Mouse (Mus musculus) heart, postnatal 0 days (tissue): ENCODE data around the gene Zfp563. TPM values are rescaled to one million over a fixed set of nuclear protein-coding genes. Genes with fewer than 3 reads are reported as not detected.
A peak's percentile ranks its signal among the peaks of the same experiment; 100 is the strongest.

ENCODE experiments used
- ATAC-seq: fragments of 200-750 bp; cut with Nextera tagmentation; 2 replicates; pipeline ENCODE4 v1.8.0; 2017; ENCODE audit warnings: low read depth, moderate number of reproducible peaks, moderate library complexity; ENCODE audit not compliant: insufficient read depth
- DNase-seq: peaks from one replicate; pipeline ENCODE4 v3.0.0-alpha.2; 2016; ENCODE audit warnings: low spot score
- H3K27ac ChIP-seq: fragments of 300-500 bp; sonication (generic); 2 replicates; pipeline ENCODE4 v1.5.1; 2014; ENCODE audit warnings: low read depth, mild to moderate bottlenecking
- H3K27me3 ChIP-seq: fragments of 300-500 bp; sonication (generic); 2 replicates; pipeline ENCODE4 v1.6.1; 2014; ENCODE audit warnings: low read length, mixed read lengths; ENCODE audit not compliant: control insufficient read depth, insufficient read depth
- H3K36me3 ChIP-seq: fragments of 300-500 bp; sonication (generic); replicated peaks from 2 replicates; pipeline ENCODE4 v1.6.1; 2014; ENCODE audit warnings: low read length, mixed read lengths; ENCODE audit not compliant: control insufficient read depth, insufficient read depth
- H3K4me1 ChIP-seq: fragments of 300-500 bp; sonication (generic); 2 replicates; pipeline ENCODE4 v1.6.1; 2014; ENCODE audit warnings: antibody characterized with exemption; ENCODE audit not compliant: control insufficient read depth, insufficient read depth
- H3K4me2 ChIP-seq: fragments of 300-500 bp; sonication (generic); 2 replicates; pipeline ENCODE4 v1.6.1; 2014; ENCODE audit warnings: low read depth, mild to moderate bottlenecking, low read length, moderate library complexity
- H3K4me3 ChIP-seq: fragments of 300-500 bp; sonication (generic); 2 replicates; pipeline ENCODE4 v1.5.1; 2014; ENCODE audit warnings: low read depth, low read length
- H3K9ac ChIP-seq: fragments of 300-500 bp; sonication (generic); replicated peaks from 2 replicates; pipeline ENCODE4 v1.6.1; 2014; ENCODE audit warnings: low read depth, low read length, mixed read lengths
- H3K9me3 ChIP-seq: fragments of 300-500 bp; sonication (generic); replicated peaks from 2 replicates; pipeline ENCODE4 v1.6.1; 2016; ENCODE audit warnings: low read length; ENCODE audit not compliant: control insufficient read depth
- CTCF ChIP-seq: IDR thresholded peaks from 2 replicates; pipeline ENCODE4 v1.5.1; 2016; ENCODE audit warnings: antibody characterized with exemption, control low read depth, low read depth
- EP300 ChIP-seq: IDR thresholded peaks from 2 replicates; pipeline ENCODE4 v1.6.1; 2016; ENCODE audit warnings: antibody characterized with exemption, low read depth
- WGBS: fragments of 180-500 bp; shearing (Covaris S2); extraction: QIAGEN DNeasy Blood & Tissue Kit; methylation state at CpG from one replicate; pipeline ENCODE4 v1.1.7; 2014; 5-methylcytosine and 5-hydroxymethylcytosine counted together
- polyA plus RNA-seq: library from polyadenylated mRNA; unstranded; fragments of >200 nt; fragmentation: Nextera tagmentation; extraction: Ambion mirVana; gene quantifications from 2 replicates; pipeline ENCODE4 v1.2.1, GENCODE M21; 2015
- total RNA-seq: library from RNA; depleted of rRNA; stranded (reverse); fragments of >200 nt; gene quantifications from 2 replicates; pipeline ENCODE4 v1.2.3, GENCODE M21; 2014; ENCODE audit warnings: low replicate concordance; rRNA removed

Zfp563 gene
- 2.3 and 4.0 TPM in 2 replicates for total RNA-seq
- polyA plus RNA-seq, result 4.3 and 4.8 TPM in 2 replicates

DNA sequence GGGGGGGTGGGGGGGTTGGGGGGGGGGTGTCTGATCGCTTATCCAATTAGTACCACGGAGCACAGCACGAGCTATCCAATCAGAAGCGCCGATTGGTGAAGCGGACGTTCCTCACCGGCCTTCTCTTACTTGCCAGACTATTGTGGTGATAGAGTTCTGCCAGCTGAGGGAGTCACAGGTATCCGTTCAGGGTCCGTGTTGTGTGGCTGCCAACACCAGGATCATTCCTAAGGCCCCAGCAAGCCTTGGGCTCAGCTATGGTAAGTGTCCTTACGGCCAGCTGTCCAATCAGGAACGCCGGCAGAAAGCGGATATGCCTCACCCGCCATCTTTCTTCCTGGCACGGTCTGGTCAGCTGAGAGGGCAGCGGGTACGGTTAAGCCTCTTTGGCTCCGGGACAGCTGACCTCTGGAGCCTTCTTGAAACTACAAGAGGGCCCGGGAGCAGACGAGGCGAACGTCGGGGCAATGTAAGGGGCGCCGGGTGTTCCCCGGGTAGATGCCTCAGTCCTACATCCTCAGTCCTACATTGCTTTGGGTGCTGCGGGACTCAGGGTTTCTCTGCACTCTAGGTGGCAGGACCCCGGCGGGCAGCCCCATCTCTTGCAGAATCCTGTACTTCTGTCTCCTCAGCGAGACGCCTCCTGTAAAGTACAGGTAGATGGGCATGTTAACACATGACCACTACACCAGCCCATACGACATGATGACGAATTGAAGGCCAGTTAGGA lies at the start of gene Zfp563:
Zfp563 (plus strand) TSS at position 91 of the 730 bp plus-strand sequence.
- H3K36me3 ChIP-seq, result no peaks in the 10 kb centered on the region
- H3K4me1 ChIP-seq, result peaks cover 15% of the 10 kb centered on the region
- peak within 1 kb of the TSS; percentile 71 for H3K4me2 ChIP-seq
- H3K9ac ChIP-seq, result peak within 1 kb of the TSS; percentile 55
- H3K4me3 ChIP-seq, result peak within 1 kb of the TSS; percentile 59
- WGBS, result 4% methylated on average over 34 of the region's 34 CpGs
- TF ChIP-seq CTCF (no peak), EP300 (no peak)
- no peaks in the 10 kb centered on the region for H3K27me3 ChIP-seq
- peak within 1 kb of the TSS; percentile 78 for H3K27ac ChIP-seq
- H3K9me3 ChIP-seq, result no peaks in the 10 kb centered on the region
- ATAC-seq, result peak; percentile 92
- DNase-seq, result peak; percentile 91

DNA sequence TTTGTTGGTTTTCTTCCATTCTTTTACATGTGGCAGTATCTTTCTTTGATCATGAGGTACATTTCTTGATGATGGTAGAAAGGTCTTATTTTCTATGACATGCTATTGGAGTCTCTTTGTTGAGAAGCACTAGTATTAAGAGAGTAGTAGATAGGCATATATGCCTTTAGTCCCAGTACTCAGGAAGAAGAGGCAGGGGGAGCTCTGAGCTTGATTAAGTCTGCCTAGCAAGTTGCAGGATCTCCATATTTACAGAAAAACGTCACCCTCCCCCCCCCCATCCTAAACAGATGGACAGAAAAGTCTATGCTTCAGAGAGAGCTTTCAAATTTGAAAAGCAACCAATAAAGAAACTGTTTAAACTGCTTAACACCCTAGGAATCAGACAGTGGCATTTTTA lies 30.3 kb upstream of the Zfp563 start:
- Histone ChIP-seq H3K9me3 (no peaks in the 10 kb centered on the region), H3K9ac (no peak overlapping the region), H3K27ac (no peak overlapping the region), H3K27me3 (no peaks in the 10 kb centered on the region), H3K4me2 (no peak overlapping the region), H3K36me3 (no peaks in the 10 kb centered on the region), H3K4me1 (no peaks in the 10 kb centered on the region), H3K4me3 (no peak overlapping the region)
- DNase-seq (no peak), ATAC-seq (no peak)
- WGBS, result 8% methylated on average over 1 of the region's 1 CpGs
- TF ChIP-seq EP300 (no peak), CTCF (no peak)

DNA sequence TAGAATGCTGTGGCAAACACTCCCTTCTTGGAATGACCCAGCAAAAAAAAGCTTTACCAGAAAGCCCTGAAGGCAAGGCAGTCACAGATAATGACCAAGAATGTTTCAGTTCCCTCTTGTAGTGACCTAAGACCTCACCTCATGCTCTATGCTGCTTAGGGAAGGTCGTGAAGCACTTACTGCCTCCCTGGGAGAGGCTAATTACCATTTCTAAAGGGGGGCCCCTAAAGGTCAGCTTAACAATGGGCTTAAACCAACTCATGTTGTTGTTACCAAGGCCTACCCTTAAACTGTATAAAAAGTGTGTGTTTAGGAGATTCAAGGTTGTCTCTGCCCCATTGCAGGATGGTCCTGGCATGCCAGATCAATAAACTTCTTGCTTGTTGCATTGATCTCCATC lies 26.1 kb upstream of the Zfp563 start:
- no peak overlapping the region for H3K9ac ChIP-seq
- DNase-seq, result no peak
- H3K27ac ChIP-seq, result no peak overlapping the region
- no peaks in the 10 kb centered on the region for H3K9me3 ChIP-seq
- TF ChIP-seq CTCF, result no peak
- no peak for TF ChIP-seq EP300
- no peak overlapping the region for H3K4me3 ChIP-seq
- H3K27me3 ChIP-seq, result no peaks in the 10 kb centered on the region
- 7% methylated on average over 1 of the region's 1 CpGs for WGBS
- no peak overlapping the region for H3K4me2 ChIP-seq
- no peak for ATAC-seq
- no peaks in the 10 kb centered on the region for H3K36me3 ChIP-seq
- H3K4me1 ChIP-seq, result no peaks in the 10 kb centered on the region

DNA sequence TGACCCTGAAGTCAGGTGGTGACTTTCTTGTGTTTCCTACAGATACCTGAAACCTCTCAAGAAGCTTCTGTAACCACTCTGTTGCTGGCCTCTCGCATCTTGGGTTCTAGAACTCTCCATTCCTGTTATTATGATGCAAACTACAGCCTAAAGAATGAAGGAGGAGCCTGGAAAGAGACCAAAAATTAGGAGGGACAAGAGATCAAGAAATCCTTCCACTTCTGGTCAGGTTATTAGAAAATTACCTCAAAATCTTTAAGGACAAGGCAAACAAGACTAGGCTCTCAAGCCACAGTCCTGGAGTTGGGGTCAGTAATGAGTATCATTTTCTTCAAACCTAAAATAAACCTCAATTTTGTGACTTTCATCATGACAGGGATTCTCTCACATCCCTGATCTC lies 21.2 kb upstream of the Zfp563 start, which contains the start of gene 4921501E09Rik:
4921501E09Rik (minus strand) TSS at position 101 of the 400 bp plus-strand sequence.
- Histone ChIP-seq H3K9me3 (no peaks in the 10 kb centered on the region), H3K4me3 (no peak within 1 kb of the TSS), H3K4me2 (no peak within 1 kb of the TSS), H3K4me1 (no peaks in the 10 kb centered on the region), H3K36me3 (no peaks in the 10 kb centered on the region), H3K27ac (no peak within 1 kb of the TSS), H3K27me3 (no peaks in the 10 kb centered on the region), H3K9ac (no peak within 1 kb of the TSS)
- TF ChIP-seq EP300, result no peak
- no peak for TF ChIP-seq CTCF
- DNase-seq (no peak), ATAC-seq (no peak)
- WGBS, result 33% methylated on average over 1 of the region's 1 CpGs

DNA sequence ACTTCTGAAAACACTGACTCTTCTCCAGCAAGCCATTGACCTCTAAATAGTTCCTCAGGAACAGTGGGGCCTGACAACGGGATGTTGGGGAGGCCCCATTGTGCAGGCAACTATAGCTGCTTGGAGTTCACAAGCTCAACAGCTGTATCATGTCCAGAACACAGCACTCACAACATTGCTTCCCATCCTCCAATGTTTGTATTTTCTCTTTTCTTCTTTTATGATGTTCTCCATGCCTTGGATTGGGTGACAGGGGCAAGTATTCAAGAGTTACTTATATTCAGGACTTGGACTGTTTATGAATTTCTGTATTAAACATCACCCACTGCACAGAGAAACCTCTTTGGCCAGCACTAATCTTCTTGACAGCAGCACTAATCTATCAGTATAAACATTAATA lies 2.5 kb downstream of the Zfp563 start:
- Histone ChIP-seq H3K4me2 (no peak overlapping the region), H3K4me3 (no peak overlapping the region), H3K9ac (no peak overlapping the region), H3K27ac (no peak overlapping the region), H3K36me3 (no peaks in the 10 kb centered on the region), H3K4me1 (peaks cover 15% of the 10 kb centered on the region), H3K27me3 (no peaks in the 10 kb centered on the region), H3K9me3 (no peaks in the 10 kb centered on the region)
- DNase-seq (no peak), ATAC-seq (no peak)
- TF ChIP-seq CTCF (no peak), EP300 (no peak)
- 90% methylated on average over 1 of the region's 1 CpGs for WGBS
